Mouse (Mus musculus): ENCODE data around the gene Fam19a5.

Fam19a5 gene

GRCm38 (mm10) chr15:87773955-87774354 is 229.9 kb downstream of the Fam19a5 start:
- no peak for DNase-seq

GRCm38 (mm10) chr15:87783331-87783730 is 239.2 kb downstream of the Fam19a5 start:
- DNase-seq = no peak

- no peak for DNase-seq
Measured at GRCm38 (mm10) chr15:87789671-87790070, 245.6 kb downstream of the Fam19a5 start.

GRCm38 (mm10) chr15:87793661-87794060 is 249.6 kb downstream of the Fam19a5 start:
- no peak for DNase-seq

GRCm38 (mm10) chr15:87796571-87796970 is 252.5 kb downstream of the Fam19a5 start:
- no peak for DNase-seq

Measured in kidney, adult 11 months (tissue).